Mouse (Mus musculus) cerebellum, adult 11-12 months (tissue): ENCODE measurements at regions not wholly inside any gene's neighbourhood (a gene's known extent, or its start where the extent isn't known, plus 50 kb on each side); places are given as distances from the start of the nearest gene placed in this dataset.

Experiments used
- DNase-seq: peaks from one replicate; pipeline ENCODE4 v3.0.0; 2022

DNA sequence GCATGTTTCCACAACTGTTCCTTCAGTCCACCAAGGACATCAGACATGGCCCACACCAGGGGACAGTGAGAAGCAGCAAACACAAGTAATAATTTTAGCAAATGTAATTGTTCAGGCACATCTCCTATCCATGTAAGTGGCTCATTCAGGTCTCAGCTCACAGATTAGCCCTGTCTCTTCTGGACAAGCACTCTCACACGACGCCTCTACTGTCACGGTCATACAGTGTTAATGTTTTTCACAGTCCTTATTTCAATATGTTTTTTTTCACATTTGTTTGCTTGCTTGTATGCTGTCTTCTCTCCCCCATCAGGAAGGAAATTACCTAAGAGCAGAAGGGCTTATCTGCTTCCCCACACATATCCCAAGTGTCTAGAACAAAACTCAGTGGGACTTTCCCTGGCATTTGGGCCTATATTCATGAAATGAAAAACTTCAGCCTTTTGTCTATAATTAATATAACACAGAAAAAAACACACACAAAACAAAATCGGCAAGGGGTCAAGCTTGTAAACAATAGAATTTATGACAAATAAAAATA, 299.5 kb downstream of the Icos start:
- no peak for DNase-seq

DNA sequence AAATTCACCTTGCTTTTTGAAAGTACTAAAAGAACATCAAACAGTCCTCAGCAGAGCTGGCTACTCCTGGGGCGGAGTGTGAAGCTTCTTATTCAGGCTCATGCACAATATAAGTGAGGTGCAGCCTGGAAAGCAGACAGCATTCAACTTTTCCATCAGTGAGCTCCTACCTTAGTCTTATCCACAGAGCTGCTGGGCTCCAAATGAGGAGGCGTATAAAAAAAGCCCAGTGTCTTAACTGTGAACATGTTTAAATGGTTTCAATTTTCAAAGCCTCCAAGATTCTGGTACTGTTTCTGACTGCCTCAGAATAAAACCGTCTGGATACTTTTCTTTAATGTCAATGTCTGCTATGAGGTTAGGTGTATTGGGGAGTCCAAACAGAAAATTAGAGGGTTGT, 310.5 kb downstream of the Icos start:
- DNase-seq = no peak

DNA sequence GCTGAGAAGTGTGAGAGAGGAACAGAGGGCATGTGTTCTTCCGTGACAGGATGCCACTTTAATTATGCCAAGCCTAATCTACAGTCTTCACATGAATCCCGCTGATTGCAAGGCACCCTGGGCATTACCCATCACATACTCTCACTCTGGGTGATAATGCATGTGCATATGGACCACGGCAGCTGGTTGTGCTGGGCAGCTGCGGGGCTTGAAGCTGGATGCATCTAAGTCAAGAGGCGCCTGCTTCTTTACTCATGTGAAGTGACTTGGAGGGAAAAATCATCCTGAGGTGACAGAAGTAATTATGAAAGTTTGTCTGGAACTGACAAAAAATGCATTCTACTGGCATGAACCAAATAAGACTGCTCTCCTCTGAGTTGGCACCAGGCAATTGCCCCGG, 311.2 kb downstream of the Icos start:
- DNase-seq = no peak

DNA sequence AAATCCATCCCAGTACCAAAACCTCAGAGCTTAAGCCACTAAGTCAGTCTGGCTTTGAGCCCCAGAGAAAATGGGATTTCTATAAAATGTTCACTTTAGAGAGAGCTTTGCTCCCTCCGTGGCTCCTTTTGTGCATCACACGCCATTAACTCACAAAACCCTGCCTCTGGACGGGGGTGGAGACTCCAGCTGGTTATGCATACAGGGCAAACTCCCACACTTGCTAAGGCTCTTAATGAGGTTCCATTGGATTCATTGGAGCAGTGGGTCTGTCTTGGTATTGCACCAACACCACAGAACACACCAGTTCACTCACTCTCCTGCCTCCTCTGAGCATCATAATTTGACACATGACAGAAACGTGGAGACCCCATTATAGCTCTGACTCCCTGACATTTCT, 311.8 kb downstream of the Icos start:
- no peak for DNase-seq

DNA sequence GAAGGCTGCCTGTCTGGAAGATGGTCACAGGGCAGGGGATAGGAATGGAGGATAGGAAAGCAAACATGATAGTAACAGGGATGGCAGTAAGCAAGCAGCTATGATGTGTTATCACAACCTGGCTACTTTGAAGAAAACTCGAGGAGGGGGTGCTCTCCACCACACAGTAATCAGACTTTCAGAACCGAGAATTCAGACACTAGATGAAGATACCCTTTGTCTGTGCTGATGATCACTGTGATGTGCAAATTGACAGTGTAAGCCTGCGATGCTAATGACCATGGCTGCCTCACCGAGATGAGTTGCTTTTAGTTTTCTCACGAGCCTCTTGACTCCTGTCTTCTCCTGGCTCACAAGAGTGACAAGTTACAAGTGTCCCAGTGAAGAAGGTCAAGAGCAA, 315.4 kb downstream of the Icos start:
- no peak for DNase-seq

DNA sequence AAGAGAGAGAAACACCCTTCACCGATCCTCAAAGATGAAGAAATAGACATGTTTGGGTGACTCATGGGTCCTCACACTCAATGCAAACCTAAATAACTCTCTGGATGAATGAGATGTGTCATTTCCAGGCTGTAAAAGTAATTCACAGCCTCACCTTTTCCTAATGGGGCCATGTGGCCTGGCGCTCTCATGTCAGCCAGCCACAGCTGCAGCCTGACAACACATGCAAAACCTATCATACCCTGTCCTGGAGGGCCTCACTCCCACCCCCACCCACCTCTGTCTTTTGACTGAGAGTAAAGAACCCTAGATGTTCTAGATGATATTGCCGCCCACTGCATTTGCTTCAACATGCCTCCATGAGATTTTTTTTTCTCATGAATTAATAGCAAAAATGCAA, 317.5 kb downstream of the Icos start:
- no peak for DNase-seq

DNA sequence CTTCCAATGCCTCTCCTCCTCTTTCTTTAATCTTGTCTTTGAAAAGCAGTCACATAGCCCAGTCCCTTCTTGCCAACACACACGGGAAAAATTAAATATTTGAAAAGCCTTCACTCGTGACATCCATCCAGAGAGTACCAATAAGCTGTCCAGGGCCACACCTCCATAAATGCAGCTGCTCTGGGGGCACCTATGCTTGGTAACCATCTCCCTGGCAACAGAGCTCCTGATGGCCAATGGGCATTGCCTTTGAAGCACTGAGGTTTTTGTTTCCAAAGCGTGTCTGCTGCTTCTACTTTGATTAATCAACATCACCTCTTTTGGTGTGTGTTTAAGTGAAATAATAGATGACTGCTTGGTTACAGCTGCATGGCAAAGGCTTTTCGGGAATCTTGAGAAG, 319.1 kb downstream of the Icos start:
- DNase-seq = no peak

DNA sequence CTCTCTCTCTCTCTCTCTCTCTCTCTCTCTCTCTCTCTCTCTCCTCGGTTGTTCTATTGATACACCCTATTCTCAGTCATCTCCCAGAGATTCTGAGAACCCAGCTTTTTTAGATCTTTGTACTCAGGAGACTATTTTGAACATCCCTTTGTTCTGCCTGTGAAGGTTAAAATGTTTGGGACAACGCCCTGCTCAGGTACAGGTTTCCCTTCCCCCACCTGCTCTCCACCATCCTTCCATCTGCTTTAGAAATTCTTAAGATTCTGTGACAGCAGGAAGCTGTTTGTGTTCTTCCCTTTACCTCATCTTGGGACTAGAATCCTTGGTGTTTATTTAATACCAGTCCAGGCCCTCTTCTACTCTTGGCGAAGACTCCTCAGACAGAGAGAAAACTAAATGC, 319.6 kb downstream of the Icos start:
- DNase-seq = no peak

DNA sequence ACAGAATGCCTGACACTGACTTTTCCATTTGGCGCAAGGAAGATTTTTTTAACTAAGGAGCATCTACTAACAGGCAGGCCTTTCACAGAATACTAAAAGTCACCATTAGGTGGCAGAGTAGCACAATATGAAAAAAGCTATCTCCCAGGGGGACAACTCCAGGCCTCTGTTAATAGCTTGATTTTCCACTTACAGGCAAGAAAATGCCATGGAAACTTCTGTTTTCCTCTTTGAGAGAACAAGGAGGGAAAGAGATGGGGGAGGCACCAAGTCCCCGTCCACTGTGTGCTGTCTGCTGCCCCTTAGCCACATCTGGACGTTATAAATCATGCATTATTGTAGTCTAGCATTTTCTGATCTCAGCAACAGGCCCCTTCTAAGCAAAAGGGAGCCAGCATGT, 320.3 kb downstream of the Icos start:
- no peak for DNase-seq

DNA sequence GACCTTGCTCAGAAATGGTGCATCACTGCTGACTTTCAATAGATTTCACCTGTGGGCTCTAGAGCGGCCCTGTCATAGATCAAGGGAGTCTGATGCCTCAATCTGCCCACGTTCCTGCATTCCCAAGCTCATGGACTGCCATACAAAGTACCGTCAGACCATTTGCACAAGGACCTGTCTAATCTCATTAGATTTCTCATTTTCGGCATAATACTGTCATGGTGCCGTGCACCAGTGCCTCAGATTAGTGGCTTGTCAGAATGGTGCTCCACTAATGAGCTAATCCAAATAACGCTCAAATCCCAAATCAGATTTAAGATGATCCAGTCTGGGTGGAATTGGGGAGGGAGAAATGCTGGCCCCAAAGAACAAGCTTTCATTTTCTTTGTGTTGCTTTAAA, 321.1 kb downstream of the Icos start:
- no peak for DNase-seq

DNA sequence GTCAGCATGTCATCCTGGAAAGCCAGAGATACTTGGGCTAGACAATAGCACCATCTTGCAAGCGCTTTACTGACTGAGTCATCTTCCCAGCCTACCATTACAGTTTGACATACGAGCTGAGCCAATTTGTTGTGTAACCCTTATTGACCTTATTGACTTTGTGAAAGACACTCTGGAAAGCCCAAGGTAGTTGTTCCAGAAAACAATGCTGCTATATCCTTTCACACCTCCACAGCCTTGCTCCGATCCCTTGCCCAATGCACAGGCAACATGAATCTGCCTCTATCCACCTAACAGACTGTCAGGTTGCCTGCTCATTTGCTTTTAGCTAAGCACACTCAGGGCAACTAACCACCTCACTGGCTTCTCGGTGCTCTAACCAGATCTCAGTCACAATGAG, 322.8 kb downstream of the Icos start:
- no peak for DNase-seq

DNA sequence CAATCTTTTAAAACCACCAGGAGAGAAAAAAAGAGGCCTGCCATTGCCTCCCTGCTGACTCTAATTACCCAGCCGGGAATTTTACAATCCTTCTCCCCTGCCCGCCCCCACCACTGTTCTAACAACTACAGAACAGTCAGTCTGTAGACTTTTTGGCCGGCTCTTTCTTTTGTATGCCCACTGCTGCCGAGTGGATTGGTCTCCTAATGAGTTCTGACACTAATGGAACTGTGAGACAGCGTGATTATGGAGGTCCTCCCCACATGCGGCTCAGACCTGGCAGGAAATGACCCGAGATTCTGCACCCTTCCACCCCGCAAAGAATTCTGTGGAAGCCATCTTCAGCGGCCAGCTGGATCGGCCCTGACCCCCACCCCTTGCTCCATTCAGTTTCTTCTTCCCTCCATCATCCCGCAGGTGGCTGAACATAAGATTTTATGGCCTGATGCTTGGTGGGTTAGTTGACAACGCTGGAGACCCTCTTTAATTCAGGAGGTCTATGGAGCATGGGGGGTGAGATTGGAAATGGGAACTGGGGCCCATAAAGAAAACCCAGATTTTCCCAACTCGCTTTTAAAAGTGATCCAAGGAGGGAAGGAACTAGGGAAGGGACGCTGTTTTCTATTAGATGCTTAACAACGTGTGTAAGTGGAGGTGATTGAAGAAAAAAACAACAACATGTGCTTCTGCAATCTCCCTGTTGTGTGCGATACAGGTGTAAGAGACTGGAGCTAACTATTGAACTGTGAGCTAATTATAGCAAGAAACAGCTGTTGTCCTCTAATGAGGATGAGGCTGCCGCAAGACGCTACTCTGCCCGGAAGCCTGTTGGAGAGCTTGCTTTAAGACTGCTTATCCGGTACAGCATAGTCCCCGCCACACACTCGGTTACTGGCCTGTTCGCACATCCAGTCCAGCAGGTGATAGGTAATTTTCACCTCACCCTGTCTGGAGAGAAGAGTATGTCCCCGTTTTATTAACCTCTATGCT, 323.6 kb downstream of the Icos start:
- DNase-seq = no peak

DNA sequence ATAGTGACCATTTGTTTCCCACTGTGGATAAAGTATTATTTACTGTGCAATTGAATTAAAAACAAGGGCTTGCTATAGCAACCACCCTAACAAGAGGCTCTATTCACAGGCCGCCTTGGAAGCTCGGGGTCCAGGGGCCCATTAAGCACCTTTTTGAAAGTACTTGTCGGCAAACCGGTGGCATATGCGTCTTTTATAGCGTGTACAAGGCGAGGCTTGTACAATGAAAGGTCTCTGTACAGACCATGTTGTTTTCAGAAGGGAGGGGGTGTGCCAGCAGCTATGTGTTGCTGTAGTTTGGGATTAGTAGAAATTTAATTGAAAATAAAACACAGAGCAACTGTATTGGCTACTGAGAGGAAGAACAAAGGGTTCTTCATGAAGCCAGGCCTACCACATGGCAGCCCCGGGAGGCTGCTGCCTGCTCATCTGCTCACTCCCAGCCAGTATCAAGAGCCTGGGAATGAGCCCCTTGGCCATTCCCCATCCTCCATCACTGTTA, 324.9 kb downstream of the Icos start:
- no peak for DNase-seq

DNA sequence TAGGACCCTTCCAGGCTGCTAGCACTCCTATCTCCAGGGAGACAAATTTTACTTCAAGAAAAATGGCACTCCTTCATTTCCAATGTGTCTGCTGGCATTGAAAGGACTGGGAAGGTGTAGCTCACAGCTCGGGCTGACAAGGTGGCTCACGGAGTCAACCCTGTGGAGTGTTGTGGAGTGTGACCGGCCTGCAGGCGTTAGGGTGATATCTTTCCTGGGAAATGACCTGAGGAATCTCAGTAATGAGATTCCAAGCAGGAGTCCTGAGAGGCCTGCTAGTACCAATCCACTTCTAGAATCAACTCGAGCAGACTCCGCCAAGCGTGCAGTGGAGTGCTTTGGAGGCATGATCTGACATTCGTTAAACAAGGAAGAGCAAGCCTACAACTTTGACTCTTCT, 328.6 kb downstream of the Icos start:
- DNase-seq = no peak

DNA sequence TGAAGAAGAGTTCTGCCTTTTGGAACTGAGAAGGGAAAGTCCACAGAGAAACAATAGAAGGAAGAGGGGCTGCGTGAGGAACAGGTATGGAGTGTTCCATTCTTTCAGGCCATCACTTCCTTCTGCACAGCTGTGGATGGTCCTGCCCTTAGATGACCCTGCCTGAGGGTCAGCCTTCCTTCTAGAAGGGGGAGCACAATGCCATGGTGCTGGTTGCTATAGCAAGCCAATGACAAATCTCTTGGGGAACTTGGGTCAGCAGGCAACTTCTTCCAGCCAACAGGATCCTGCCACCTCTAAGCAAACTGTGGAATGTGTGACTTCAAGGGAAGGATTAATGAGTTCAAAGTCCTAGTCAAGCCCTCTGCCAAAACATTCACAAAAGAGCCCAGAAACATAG, 329.1 kb upstream of the Pard3b start:
- no peak for DNase-seq

DNA sequence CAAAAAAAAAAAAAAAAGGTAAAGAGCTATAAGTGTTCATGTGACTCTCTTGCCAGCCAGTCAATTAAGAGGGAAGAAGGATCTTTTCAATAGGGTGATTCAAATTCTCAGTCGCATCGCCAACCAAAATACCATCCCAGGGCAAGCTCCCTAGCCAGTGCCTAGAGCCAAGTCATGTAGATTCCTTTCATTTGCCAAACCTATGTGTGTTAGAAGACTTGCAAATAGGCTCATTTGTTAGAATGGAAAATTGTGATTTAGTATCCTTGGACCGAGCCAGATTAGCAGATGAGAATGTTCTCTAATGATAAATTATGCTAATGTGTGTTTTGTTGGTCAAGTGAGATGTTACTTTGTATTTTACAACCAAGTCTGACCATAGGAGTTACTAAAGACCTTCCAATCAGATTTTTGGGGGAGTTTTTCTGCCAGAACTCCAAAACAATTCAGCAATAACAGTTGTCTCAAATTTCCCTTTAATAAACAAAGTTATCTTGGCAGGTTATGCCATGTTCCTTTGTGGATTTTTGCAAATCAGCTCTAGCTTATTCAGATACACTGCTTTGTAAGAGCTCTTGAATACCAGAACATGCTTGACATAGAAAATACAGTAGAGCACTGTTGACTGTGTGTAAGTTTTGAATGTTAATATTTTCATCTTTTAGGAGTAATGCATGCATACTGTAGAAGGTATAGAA, 328.4 kb upstream of the Pard3b start:
- no peak for DNase-seq

DNA sequence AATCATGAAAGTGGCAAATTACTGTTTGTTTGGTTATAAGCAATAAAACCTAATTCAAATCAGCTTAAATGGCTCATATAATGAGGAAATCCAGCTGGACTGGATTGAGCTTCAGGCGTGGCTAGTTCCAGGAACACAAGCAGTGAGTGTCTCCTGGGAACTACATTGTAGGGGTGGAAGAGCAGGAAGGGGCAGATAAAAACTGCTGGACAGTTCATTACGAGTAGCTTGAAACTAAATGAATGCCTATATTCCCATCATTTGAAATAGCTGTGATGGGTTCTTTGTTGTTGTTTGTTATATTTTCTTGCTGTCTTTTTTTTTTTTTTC, 327.9 kb upstream of the Pard3b start:
- DNase-seq = no peak

DNA sequence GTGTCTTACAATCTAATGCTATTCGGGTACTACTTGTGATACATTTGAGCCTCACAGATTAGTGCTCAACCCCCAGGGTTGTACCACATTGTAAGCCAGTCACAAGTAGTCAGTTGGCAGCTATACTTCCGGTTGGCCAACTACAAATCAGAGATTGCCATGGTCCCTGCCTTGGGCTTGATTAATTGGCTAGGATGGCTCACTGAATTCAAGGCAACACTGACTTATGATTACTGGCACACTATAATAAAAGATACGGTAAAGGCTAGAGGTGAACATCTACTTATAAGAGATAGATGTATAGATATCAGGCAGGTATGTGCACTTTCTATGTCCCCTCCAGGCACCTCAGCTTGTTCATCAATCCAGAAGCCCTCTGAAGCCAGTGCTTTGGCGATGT, 325.4 kb upstream of the Pard3b start:
- DNase-seq = no peak

DNA sequence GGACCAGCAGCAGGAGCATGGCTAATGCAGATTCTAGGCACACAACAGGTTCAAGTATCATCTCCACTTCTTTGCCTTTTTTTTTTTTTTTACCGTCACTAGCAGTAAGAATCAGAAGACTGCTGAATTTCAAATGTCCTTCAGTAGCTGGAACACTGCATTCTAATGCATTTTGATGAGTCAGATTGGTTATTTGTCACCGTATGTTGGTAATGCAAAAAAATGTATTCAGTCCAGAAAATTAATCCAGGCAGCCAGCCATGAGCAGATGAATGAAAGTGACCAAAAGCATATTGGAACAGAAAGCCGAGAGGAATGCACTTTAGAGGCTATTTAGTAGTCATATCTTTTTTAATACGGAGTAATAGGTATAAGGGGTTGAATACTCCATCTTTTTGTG, 322.4 kb upstream of the Pard3b start:
- DNase-seq = no peak

DNA sequence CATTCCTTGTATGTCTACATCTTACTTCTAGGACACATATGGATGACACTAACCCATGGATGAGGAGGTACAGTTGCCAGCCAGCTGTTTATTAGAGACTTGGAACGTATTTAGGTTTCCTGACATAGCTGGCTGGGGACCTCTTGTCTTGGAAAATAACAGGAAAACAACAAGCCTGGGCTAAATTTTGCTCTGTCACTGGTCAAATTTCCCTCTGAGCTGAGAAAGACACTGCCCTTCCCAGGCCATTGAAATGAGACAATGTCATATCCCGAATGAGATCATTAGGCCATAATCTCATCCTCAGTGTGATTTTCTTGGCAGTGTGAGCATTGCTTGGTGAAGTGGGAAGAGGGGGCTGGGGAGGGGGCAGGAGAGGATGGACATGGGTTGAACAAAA, 321.9 kb upstream of the Pard3b start:
- no peak for DNase-seq

DNA sequence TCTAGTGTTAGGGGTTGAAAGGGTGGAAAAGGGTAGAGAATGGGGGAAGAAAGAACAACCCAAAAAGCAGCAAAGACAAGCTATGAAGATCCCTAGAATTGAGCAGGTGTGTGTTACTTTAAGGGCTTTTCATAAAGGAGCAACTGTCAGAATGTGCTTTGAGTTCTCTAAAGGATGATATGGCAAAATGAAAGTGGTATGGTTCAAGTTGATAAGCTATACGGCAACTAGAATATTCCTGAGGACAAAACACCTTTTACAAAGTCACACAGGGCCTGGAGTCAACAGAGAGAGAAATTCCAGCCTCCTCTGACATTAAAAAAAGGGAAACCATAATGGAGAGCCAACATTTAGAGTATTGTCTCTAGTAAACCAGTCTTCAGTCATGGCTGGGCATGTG, 320.6 kb upstream of the Pard3b start:
- no peak for DNase-seq

DNA sequence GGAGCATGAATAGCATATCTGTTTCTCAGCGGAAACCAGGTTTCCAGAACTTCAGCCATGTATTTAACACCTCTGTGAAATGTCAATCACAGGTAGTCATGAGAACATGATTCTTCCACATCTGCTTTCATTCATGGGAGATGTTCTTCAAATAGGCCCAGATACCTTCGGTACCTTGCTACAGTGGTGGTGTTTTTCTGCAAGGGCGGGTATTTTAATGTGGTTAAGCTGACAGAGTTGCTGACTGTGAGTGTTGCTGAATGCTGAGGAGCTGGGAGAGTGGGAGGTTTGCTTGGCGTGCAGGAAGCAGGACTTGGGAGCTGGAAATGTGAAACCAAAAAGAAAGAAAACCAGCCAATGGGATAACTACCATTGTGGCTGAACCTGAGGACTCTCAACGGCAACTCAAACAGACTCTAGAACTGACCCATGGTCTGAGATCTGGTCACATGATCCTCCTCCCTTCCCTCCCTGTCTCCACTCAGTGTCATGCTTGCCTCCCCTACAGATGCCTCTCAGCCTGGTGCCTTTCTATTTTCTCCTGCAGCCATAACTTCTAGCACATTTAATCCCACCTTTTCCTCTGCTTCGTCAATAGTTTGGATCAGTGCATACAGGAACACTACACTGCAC, 317.0 kb upstream of the Pard3b start:
- no peak for DNase-seq

DNA sequence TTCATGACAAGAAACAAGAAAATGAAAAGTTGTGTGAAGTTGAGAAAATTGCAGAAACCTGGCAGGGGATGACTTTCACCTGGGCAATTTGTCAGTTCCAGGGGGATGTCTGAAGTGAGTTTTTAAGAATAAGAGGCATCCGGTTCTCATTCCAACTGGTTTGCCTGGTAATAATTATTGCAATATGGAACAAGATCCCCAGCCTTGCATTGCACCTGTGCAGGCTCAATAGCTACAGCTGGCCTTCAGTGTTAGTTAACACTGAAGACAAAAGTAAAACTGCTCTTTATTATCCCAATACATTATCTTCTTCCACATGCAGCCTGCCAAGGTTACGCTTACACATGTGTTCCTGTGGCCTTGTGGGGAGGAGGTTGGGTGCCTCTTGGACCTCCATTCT, 307.2 kb upstream of the Pard3b start:
- no peak for DNase-seq

DNA sequence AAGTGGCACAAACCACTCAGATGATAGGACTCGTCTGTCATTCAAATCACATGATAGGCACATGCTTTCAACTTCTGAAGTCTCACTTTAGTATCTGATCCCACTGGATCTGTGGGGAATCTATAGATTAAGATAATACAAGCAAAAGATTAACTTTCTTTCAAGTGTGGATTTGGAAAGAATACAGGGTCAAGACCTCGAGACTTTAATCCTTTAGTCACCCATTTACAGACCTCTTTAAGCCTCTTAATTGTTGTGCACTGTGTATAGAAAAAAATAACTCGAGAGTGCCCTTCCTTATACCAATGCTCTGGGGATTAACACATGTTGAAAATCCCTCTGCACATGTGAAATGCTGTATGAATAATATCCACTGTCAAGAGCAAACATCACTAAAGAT, 306.7 kb upstream of the Pard3b start:
- no peak for DNase-seq
